Mouse (Mus musculus) CH12.LX (cell line): Measurements from ENCODE around the gene Col6a1.

Experiments
- CTCF ChIP-seq, 2 experiments: IDR thresholded peaks in 1 of 2; conservative IDR thresholded peaks in 1 of 2; 2 replicates each; pipeline ENCODE4 v1.5.1; 2011 to 2012; ENCODE audit warnings: low read depth in 2 of 2, low read length in 2 of 2, improper control_type of control experiment in 1 of 2, inconsistent platforms in 1 of 2, mild to moderate bottlenecking in 1 of 2, moderate library complexity in 1 of 2
- ETS1 ChIP-seq: conservative IDR thresholded peaks from 2 replicates; pipeline ENCODE4 v1.6.1; 2012; ENCODE audit warnings: low read depth, mild to moderate bottlenecking, inconsistent platforms, low read length, improper control_type of control experiment, moderate library complexity
- GABPA ChIP-seq: IDR thresholded peaks from 2 replicates; pipeline ENCODE4 v1.6.1; 2012; ENCODE audit warnings: low read depth, low read length, improper control_type of control experiment, inconsistent platforms; ENCODE audit not compliant: insufficient replicate concordance
- HCFC1 ChIP-seq: IDR thresholded peaks from 2 replicates; pipeline ENCODE4 v1.6.1; 2012; ENCODE audit warnings: low read depth, mild to moderate bottlenecking, inconsistent platforms, low read length, improper control_type of control experiment
- PAX5 ChIP-seq: IDR thresholded peaks from 2 replicates; pipeline ENCODE4 v1.6.1; 2012; ENCODE audit warnings: low read length, inconsistent platforms, mixed read lengths
- USF1 ChIP-seq: IDR thresholded peaks from 2 replicates; pipeline ENCODE4 v1.6.1; 2014; ENCODE audit warnings: low read depth, mild to moderate bottlenecking, inconsistent platforms, low read length, improper control_type of control experiment
- ZMIZ1 ChIP-seq: IDR thresholded peaks from 2 replicates; pipeline ENCODE4 v1.6.1; 2012; ENCODE audit warnings: low read depth, mild to moderate bottlenecking, inconsistent platforms, low read length, improper control_type of control experiment

DNA sequence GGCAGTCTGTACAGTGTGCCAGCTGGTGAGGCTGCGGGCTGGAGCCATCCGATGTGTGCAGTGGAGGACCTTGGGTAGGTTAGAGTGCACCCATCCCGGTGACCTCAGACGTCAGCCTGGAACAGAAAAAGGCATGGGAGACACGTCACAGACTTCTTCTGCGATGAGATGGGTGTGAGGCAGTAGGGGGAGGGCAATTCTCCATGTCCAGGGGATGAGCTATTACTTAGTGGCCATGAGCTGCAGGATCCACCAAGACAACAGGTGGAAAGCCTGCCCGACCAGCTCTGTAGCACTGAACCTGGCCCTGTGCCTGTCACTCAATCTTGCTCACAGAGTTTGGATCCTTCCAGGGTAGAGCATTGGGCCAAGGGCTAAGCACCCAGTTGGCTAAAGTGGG is 36.4 kb upstream of the Col6a1 start:
- TF ChIP-seq USF1 (no peak), ETS1 (no peak), CTCF (conservative IDR thresholded peaks at IDR 0.05 in 1 of 2, IDR thresholded peaks at IDR 0.05 in 1 of 2; ENCODE audit: low read depth in 2 of 2, low read length in 2 of 2) (no peak), ZMIZ1 (no peak), HCFC1 (no peak), PAX5 (no peak), GABPA (no peak)
